Mouse (Mus musculus) ES-Bruce4 (cell line): ENCODE measurements around the gene Mcts1. TPM values are rescaled to one million over a fixed set of nuclear protein-coding genes. Genes with fewer than 3 reads are reported as not detected.
A peak's percentile ranks its signal among the peaks of the same experiment; 100 is the strongest.

Source experiments
- H3K27ac ChIP-seq: 2 replicates; pipeline ENCODE4 v1.5.1; 2012; ENCODE audit warnings: low read length, inconsistent platforms; ENCODE audit not compliant: insufficient read depth
- H3K27me3 ChIP-seq: 2 replicates; pipeline ENCODE4 v1.6.1; 2012; ENCODE audit warnings: mild to moderate bottlenecking, low read length, inconsistent platforms; ENCODE audit not compliant: control insufficient read depth, poor library complexity, insufficient read depth, severe bottlenecking
- H3K36me3 ChIP-seq: 2 replicates; pipeline ENCODE4 v1.6.1; 2012; ENCODE audit warnings: inconsistent platforms, mild to moderate bottlenecking, low read length, moderate library complexity; ENCODE audit not compliant: control insufficient read depth, poor library complexity, insufficient read depth, severe bottlenecking
- H3K4me1 ChIP-seq: one replicate; pipeline ENCODE4 v1.8.1; 2011; ENCODE audit warnings: low read length; ENCODE audit not compliant: control insufficient read depth, insufficient read depth
- H3K4me3 ChIP-seq: 2 replicates; pipeline ENCODE4 v1.5.1; 2011; ENCODE audit warnings: low read depth, mild to moderate bottlenecking, low read length
- H3K9ac ChIP-seq: 2 replicates; pipeline ENCODE4 v1.6.1; 2012; ENCODE audit warnings: low read depth, mild to moderate bottlenecking, inconsistent platforms; ENCODE audit not compliant: poor library complexity, severe bottlenecking
- H3K9me3 ChIP-seq: replicated peaks from 2 replicates; pipeline ENCODE4 v1.6.1; 2012; ENCODE audit warnings: mild to moderate bottlenecking, low read length, inconsistent platforms; ENCODE audit not compliant: control insufficient read depth, poor library complexity, insufficient read depth, severe bottlenecking
- CTCF ChIP-seq: IDR thresholded peaks from one replicate; pipeline ENCODE4 v1.8.1; 2011; ENCODE audit warnings: low read depth, low read length
- EP300 ChIP-seq: IDR thresholded peaks from 2 replicates; pipeline ENCODE4 v1.6.1; 2011; ENCODE audit warnings: low read depth, low read length; ENCODE audit not compliant: insufficient read depth
- POLR2A ChIP-seq: IDR thresholded peaks from one replicate; pipeline ENCODE4 v1.8.1; 2011; ENCODE audit warnings: low read length; ENCODE audit not compliant: insufficient read depth
- polyA plus RNA-seq: library from polyadenylated mRNA; stranded (reverse); fragments of >200 nt; gene quantifications from 2 replicates; pipeline ENCODE4 v1.2.4, GENCODE M21; 2011; ENCODE audit warnings: low read depth; ENCODE audit not compliant: missing spikeins, insufficient read depth, insufficient read length

The Mcts1 gene
- polyA plus RNA-seq, 1 experiment = 160 TPM

DNA sequence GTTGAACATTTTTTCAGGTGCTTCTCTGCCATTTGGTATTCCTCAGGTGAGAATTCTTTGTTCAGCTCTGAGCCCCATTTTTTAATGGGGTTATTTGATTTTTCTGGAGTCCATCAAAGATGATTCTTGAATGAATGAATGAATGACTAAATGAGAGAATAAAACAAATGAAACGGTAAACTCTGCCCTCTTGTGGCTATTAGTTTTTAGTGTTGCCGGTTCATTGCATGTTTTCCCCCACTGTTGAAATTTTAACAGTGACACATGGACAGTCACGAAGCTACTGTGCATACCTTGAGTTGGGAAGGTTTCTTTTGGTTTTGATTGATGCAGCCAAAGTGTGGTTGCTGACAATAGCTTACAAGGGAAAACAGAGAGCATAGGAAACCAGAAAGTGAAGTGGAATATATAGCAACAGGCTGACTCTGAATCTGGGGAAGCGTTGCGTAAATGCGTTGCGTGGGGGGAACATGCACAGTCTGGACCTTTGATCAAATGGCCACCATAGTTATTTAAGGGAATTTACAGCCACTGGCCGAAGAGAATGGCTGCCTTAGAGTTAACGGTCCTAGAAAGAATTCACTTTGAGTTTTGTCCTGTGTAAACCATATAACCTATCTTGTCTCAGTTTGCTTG lies 50.1 kb downstream of the Mcts1 start:
- no peak for TF ChIP-seq CTCF
- TF ChIP-seq EP300 = no peak
- TF ChIP-seq POLR2A = no peak
- H3K4me1 ChIP-seq = no peaks in the 10 kb centered on the region
- no peak overlapping the region for H3K9ac ChIP-seq
- H3K27me3 ChIP-seq = no peaks in the 10 kb centered on the region
- H3K4me3 ChIP-seq = no peak overlapping the region
- no peaks in the 10 kb centered on the region for H3K36me3 ChIP-seq
- H3K9me3 ChIP-seq = no peaks in the 10 kb centered on the region
- H3K27ac ChIP-seq = no peak overlapping the region

GRCm38 (mm10) chrX:38651167-38651566 lies 50.8 kb downstream of the Mcts1 start:
- H3K9me3 ChIP-seq = no peaks in the 10 kb centered on the region
- H3K27me3 ChIP-seq = no peaks in the 10 kb centered on the region
- no peak for TF ChIP-seq POLR2A
- TF ChIP-seq EP300 = no peak
- TF ChIP-seq CTCF = no peak
- no peak overlapping the region for H3K4me3 ChIP-seq
- H3K27ac ChIP-seq = 0 out of 2 replicates have a peak overlapping the region, but pooled peaks have one; percentile 36
- no peaks in the 10 kb centered on the region for H3K4me1 ChIP-seq
- H3K9ac ChIP-seq = no peak overlapping the region
- no peaks in the 10 kb centered on the region for H3K36me3 ChIP-seq

- no peak overlapping the region for H3K4me3 ChIP-seq
- H3K27ac ChIP-seq = no peak overlapping the region
- H3K9me3 ChIP-seq = no peaks in the 10 kb centered on the region
- H3K27me3 ChIP-seq = no peaks in the 10 kb centered on the region
- no peaks in the 10 kb centered on the region for H3K36me3 ChIP-seq
- H3K4me1 ChIP-seq = no peaks in the 10 kb centered on the region
- H3K9ac ChIP-seq = no peak overlapping the region
- TF ChIP-seq EP300 = no peak
- TF ChIP-seq POLR2A = no peak
- TF ChIP-seq CTCF = no peak
Measured at GRCm38 (mm10) chrX:38653181-38653580, 52.8 kb downstream of the Mcts1 start.

DNA sequence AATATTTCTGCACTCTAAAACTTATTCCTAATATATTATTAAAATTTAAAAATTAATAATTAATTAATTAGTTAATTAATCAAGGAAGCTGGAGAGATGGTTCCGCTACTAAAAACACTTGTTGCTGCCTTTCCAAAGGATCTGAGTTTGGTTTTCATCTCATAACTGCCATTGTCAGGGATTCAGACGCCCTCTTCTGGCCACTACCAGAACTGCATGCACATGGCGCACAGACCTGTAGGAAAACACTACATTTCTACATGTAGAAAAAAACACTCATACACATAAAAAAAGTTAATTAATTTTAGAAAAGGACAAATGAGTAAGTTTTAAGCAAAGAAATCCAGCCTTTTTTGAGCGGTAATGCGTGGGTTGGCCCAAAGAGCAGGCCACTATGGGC lies 54.3 kb downstream of the Mcts1 start:
- Histone ChIP-seq H3K4me1 (no peaks in the 10 kb centered on the region), H3K36me3 (no peaks in the 10 kb centered on the region), H3K9ac (no peak overlapping the region), H3K4me3 (no peak overlapping the region), H3K27ac (no peak overlapping the region), H3K27me3 (no peaks in the 10 kb centered on the region), H3K9me3 (no peaks in the 10 kb centered on the region)
- peak; percentile 32 for TF ChIP-seq CTCF
- TF ChIP-seq POLR2A = no peak

GRCm38 (mm10) chrX:38656206-38656883 lies 56.0 kb downstream of the Mcts1 start:
- H3K4me1 ChIP-seq = no peaks in the 10 kb centered on the region
- H3K9me3 ChIP-seq = no peaks in the 10 kb centered on the region
- no peak overlapping the region for H3K4me3 ChIP-seq
- no peak overlapping the region for H3K27ac ChIP-seq
- H3K9ac ChIP-seq = no peak overlapping the region
- H3K36me3 ChIP-seq = no peaks in the 10 kb centered on the region
- no peaks in the 10 kb centered on the region for H3K27me3 ChIP-seq
- TF ChIP-seq CTCF = no peak
- TF ChIP-seq EP300 = no peak
- TF ChIP-seq POLR2A = no peak

Other genes with a start within 250 kb of the Mcts1 start
- 85.1 and 93.2 TPM in 2 replicates for gene Lamp2, start 144.1 kb upstream of the Mcts1 start, polyA plus RNA-seq
- gene Cul4b, start 24.4 kb upstream of the Mcts1 start, polyA plus RNA-seq = 530 and 557 TPM in 2 replicates
- 18.6 and 20.0 TPM in 2 replicates for gene C1galt1c1, start 34.5 kb downstream of the Mcts1 start, polyA plus RNA-seq
- gene 6030498E09Rik, start 172.1 kb downstream of the Mcts1 start, polyA plus RNA-seq = not detected in 2 replicates